Mouse (Mus musculus) gonadal fat pad, adult 2 months (tissue): ENCODE results near the gene Pxn. TPM values are rescaled to one million over a fixed set of nuclear protein-coding genes. Genes with fewer than 3 reads are reported as not detected.
"Not testable (repeated sequence)": the region's sequence is repeated elsewhere in the genome, so short reads cannot be mapped to it uniquely, and the experiment has no call there.

ENCODE experiments used
- DNase-seq: peaks from one replicate; pipeline ENCODE4 v3.0.0-alpha.2; 2012; ENCODE audit warnings: low read depth
- polyA plus RNA-seq: library from polyadenylated mRNA; depleted of rRNA; stranded (reverse); fragments of >200 nt; gene quantifications from 2 replicates; pipeline ENCODE4 v1.2.3, GENCODE M21; 2012

Gene Pxn
- polyA plus RNA-seq, 1 experiment: 97.9 TPM

DNA sequence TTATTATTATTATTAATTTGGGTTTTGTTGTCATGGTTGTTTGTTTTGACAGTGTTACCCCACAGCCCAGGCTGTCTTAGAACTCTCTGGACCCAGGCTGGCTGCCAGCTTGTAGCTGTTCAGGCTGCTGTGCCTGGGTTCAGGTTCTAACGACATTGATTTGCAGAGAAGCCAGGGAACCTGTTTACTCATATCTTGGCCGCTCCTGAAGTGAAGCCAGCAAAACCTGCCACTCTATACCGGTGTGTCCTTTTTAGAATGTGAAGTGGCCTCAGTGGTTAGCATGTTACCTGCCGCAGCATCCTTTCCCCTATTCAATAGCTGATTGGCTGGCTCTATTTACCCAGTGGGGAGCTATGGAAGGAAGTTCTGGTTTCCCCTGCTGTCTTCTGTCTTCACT lies 19.8 kb upstream of the Pxn start:
- no peak for DNase-seq

DNA sequence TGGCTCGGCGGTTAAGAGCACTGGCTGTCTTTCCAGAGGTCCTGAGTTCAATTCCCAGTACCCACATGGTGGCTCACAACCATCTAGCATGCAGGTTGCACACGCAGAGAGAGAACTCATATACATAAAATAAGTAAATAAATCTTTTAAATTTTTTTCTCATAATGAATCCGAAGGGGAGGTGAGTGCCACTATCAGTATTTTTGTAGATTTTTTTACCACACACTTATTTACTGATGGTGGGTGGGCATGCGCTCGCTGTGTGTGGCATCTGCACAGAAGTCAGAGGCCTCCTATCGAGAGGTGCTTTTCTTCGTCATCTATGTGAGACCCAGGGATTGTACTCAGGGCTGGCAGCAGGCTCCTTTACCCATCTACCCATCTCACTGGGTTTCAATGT lies 19.1 kb upstream of the Pxn start:
- no peak for DNase-seq

DNA sequence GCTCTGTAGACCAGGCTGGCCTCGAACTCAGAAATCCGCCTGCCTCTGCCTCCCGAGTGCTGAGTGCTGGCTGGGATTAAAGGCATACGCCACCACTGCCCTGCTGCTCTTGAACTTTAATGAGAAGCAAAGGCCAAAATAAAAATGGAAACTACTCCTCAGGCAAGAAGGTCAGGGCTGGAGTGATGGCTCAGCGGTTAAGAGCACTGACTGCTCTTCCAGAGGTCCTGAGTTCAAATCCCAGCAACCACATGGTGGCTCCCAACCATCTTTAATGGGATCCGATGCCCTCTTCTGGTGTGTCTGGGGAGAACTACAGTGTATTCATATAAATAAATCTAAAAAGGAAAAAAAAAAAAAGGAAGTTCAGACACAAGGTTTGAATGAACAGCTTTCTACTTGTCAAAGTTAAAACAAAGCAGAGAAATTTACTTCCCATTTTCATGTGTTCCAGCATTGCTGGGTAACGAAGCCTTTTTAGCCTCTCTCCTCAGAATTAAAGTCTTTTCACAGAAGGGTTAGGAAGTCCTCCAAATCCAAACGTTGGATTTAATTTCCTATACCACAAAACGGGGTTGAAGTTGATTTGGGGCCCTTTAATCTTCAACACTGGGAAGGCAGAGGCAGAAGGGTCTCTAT lies 18.4 kb upstream of the Pxn start:
- no peak for DNase-seq

DNA sequence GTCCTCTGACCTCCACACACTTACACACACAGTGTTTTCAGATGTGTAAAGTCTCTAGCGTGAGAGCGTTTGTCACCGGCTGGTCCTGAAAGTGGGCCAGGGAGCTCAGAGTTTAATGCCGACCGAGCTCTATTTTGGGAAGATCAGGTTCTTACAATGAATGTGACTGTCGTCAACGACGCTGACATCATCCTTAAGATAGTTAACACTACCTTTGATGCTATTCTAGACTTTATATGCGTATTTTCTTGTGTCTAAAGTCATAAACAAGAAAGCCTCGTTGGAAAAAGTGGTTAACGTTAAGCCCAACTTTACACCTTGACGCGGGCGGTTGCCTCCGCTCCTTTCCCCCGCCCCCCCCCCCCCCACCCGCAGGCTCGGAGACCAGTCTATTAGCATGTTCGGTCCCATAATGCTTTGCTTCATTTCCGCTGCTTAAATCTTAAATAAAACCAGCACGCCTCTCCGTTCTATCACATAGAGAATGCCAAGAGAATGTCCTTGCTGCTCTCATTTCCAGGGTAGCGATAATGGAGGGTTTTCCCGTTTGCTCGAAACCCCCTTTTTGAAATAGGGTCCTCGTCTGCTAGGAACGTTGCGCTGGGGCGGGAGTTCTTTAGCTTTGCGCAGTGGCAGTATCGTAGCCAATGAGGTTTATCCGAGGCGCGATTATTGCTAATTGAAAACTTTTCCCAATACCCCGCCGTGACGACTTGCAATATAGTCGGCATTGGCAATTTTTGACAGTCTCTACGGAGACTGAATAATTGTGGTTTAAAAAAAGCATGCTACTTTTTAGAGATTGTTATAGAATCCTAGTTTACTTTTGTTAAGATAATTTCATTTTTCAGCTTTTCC lies 17.4 kb upstream of the Pxn start:
- DNase-seq: no peak

DNA sequence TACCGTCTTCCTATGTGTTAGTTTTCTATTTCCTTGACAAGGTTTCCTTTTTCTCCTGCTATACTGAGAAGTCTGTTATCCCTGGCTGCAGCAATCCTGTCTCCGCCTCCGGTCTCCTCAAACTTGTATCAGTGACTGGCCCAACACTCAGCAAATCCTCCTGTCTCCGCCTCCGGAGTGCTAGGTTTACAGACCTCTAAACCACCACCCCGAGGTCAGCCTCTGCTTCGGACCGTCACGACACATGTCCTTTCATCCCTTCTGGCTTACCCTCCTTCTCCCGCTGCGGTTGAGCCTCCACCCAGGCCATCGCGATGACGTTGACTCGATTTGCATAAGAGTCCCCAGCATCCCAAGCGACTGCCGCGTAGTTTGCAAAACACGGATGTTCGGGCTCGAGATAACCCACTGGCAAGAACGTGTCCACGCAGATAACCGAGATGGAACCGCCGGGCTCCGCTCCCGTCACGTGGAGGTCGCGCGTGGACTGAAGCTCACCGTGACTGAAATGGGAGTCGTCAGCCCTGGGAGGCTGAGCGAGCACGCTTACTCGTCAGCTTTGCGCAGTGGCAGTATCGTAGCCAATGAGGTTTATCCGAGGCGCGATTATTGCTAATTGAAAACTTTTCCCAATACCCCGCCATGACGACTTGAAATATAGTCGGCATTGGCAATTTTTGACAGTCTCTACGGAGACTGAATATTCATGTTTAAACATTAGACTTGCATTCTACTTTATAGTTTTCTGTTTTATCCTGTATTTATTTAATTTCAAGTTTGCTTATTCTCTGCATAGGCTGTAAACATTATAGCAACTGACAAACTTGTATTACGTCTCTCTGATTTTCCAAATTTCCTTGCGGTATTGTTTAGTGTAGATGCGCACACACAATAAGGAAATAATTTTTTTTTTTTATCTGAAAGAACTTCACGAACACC lies 16.5 kb upstream of the Pxn start:
- no peak for DNase-seq

DNA sequence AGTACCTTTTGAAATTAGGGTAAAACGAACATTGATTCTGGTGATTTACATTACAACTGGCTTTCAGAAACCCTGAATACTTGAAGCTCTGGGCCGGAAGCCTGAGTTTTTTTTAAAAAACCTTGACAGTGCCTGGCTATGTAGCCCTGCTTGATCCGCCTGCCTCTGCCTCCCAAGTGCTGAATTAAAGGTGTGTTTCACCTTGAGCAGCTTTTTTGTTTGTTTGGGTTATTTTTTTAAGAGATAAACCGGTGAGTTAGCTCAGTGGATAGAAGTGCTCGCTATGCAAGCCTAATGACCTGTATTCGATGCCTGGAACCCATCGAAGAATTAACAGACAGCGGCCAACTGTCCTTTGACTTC lies 15.9 kb upstream of the Pxn start:
- DNase-seq: no peak

DNA sequence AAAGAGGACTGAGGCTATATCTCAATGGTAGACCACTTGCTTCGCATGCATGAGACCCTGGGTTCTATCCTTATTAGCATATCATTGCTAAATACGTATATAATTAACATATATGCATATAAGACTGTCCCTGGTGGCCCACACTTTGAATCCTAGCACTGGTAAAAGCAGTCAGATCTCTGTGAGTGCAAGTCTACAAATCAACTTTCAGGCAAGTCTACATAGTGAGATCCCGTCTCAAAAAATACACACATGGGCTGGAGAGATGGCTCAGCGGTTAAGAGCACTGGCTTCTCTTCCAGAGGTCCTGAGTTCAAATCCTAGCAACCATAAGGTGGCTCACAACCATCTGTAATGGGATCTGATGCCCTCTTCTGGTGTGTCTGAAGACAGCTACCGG lies 15.4 kb upstream of the Pxn start:
- DNase-seq: no peak

DNA sequence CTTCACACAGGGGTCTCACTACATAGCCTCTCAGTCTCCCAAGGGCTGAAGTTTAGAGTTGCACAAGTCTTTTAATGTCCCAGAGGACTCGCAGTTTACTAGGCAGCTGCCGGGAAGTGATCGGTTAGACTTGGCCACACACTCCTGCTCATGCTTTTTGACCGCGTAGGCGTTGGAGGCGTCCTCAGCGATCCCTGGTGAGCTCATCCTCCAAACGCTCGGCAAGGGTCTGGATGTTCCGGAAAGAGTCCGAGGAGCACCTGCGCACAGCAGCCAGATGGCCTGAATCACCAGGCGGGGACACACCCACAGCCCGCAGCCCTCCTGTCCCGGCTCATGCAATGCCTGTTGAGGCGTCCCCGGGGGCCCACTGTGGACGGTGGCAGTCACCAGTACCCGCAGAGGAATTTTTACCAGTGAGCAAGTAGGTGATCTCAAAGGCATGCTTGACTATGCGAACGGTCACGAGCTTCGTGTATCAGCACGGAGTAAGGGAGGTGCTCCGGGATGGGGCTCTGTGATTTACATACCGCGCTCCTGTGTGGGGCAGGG lies 14.6 kb upstream of the Pxn start:
- no peak for DNase-seq

DNA sequence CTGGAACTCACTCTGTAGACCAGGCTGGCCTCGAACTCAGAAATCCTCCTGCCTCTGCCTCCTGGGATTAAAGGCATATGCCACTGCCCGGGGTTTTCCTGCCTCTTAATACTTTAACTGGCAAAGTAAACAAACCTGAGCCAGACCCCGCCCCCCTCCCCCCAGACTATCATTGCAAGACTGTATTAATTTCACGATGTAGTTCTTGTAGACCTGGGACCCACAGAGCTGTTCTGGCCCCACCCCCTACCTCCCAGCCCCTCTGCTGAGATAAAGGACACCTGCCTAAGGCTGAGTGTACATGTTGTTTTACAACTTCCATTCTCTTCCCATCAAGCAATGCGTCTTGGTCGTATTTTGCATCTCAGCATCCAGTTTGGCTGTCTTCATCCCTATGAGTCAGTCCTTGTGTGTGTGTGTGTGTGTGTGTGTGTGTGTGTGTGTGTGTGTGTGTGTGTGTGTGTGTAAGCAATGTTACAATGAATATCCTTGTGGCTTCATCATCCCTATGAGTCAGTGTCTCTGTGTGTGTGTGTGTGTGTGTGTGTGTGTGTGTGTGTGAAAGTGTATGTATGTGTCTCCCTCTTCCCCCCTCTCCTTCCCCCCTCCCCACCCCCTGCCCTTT lies 13.7 kb upstream of the Pxn start:
- DNase-seq: no peak

DNA sequence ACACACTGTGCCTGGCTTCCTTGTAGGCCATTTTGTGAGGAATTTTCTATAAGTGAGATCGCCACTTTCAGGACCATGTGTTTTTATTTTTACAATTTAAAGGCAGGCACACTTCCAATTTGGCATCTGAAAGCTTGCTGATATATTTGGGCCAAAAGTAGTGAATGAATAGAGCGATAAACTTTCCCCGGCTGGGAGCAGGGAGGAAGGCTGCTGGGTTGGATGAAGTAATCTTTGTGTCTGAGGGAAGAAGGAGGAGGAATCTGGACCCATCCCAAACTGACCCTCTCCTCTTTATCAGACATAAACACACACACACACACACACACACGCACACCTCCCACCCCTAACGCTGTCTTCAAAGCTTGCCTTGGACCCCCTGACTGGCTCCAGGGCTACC lies 13.0 kb upstream of the Pxn start:
- DNase-seq: no peak

DNA sequence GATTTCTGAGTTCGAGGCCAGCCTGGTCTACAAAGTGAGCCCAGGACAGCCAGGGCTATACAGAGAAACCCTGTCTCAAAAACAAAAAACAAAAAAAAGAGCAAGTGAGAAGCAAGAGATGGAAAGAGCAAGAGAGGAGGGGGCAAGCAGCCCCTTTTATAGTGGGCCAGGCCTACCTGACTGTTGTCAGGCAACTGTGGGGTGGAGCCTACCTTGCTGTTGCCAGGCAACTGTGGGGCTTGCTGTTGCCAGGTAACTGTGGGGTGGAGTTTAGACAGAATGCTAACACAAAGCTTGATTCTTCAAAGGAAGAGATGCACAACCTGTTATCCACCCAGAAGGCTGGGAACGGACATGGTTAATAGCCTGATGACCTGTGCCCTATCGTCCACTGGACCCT lies 10.9 kb upstream of the Pxn start:
- not testable (repeated sequence) for DNase-seq

DNA sequence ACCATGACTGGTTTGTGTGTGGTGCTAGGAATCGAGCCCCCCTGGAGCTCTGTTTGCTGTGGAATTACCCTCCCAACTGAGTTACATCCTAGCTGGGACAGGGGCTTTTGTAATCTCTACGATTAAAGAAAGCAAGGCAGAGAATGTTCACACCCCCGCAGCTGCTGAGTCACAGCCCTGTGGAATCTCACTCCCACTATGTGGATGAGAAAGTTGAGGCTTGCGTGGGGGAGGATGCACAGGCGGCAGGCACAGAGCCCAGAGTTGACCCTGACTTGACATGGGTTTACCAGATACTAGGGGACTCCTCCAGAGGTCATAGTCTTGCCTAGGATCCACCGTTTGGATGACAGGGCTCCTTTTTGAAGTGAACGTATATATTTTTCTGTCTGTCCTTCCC lies 9.4 kb upstream of the Pxn start:
- no peak for DNase-seq

DNA sequence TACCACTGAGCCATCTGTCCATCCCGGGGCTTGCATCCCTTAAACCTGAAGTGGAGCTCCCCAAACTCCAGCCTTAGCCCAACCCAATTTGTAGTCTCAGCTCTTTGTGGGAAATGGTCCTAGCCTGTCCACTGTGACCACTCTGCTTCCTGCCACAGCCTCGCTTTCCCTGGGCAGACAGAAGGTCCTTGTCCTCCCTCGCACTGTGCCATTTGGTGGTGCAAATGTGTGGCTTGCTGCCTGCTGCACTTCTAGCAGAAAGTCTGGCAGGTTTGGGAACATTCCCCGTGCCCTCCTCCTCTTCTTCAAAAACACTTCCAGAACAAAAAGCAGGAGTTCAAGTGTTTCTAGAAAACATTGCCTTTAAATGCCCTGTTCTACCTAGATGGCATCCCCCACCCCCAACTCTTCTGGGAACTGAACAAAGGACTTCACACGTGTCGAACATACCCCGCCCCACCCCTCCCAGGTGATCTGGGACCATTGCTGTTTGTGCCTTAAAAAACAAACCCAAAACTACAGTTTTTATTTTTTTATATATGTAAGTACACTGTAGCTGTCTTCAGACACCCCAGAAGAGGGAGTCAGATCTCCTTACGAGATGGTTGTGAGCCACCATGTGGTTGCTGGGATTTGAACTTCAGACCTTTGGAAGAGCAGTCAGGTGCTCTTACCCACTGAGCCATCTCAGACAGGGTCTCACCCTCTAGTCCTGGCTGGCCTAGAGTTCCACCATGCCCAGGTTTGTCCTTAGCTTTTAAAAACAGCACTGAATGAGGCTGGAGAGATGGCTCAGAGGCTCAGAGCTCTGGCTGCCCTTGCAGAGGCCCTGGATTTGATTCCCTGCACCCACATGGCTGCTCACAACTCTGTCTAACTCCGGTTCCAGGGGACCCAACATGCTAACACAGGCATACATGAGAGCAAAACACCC lies 7.9 kb upstream of the Pxn start:
- no peak for DNase-seq

DNA sequence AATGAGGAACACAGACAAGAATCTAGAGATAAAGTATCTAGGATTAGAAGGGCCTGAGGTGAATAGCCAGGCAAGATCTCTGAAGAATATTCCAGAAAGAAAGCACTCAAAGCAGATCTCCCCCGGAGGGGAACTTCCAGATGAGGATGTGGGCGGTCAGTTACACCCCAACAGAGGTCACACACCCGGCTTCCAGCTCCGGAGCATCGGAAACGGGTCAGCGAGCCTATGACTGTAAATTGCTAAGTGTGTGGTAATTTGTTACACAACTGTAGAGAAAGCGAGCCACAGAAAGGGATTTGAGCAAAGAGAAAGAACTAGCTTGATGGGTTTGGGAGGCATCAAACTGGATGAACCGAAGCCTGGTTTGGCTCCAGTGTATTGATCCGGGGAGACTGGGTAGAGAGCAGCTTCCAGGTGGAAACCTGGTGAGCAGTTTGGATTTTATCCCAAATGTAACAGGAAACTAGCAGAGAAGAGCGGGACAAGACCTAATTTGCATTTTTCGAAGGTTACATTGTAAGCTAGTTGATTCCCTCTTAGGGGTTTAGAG lies 6.0 kb upstream of the Pxn start:
- no peak for DNase-seq

DNA sequence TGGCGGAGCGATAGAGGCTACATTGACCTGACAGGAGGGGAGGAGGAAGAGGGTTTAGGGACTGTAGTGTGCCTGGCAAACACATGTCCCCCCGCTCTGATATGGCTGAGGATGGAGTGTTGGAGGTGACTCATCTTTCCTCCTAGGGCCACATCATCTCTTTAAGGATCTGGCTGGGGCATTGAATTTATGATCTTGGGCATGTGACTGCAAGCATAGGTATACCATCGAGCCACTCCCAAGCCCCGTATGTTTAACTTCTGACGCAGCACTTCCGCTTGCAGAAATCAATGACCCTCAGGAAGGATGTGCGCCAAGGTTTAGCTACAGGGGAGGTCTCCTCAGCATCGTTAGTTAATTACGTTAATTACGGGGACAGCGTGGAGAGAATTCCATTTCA lies 3.4 kb upstream of the Pxn start:
- no peak for DNase-seq

DNA sequence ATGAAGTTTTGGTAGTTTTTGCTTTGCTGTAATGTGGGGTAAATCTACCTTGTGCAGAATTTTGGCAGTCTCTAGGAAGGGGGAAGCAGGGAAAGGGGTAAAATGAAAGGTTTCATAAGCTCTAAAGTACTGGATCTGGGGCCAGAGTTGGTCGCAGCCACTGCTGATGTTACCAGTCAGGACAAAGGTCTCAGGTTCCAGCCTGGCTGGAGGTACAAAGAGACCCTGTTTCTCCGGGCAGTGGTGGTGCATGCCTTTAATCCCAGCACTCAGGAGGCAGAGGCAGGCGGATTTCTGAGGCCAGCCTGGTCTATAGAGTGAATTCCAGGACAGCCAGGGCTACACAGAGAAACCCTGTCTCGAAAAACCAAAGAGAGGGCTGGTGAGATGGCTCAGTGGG lies 859 bp upstream of the Pxn start:
- DNase-seq: not testable (repeated sequence)

DNA sequence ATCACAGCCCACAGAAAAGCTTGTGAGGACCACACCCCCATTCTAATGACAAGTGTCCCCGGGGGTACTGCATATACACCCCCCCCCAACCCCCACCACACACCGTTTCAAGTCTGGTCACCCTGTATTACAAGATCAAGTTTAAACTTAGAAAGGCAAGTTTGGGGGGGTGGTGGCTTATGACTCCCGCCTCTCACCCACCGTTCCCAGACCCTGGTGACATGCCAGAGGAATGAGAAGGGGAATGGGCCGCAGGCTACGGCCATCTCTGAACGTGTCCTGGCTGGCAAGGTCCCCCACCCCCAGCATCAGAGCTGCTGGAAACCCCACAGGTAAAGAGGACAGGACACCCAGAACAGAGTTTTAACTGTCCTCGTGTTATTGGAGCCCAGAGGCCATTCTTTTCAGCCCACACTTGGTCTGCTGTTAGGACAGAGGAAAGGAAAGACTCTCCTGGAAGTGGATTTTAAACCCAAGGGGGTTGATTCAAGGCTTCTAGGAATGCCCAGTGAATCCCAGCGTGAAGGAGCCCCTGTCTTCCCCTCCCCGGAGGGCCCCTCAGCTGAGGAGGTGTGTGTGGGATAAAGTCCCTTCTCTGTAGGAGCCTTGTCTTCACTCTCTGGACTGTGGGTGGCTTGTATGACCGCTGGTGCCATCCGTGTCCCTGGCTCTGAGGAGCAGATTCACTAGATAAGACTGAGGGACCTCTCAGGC lies 948 bp downstream of the Pxn start:
- DNase-seq: no peak

DNA sequence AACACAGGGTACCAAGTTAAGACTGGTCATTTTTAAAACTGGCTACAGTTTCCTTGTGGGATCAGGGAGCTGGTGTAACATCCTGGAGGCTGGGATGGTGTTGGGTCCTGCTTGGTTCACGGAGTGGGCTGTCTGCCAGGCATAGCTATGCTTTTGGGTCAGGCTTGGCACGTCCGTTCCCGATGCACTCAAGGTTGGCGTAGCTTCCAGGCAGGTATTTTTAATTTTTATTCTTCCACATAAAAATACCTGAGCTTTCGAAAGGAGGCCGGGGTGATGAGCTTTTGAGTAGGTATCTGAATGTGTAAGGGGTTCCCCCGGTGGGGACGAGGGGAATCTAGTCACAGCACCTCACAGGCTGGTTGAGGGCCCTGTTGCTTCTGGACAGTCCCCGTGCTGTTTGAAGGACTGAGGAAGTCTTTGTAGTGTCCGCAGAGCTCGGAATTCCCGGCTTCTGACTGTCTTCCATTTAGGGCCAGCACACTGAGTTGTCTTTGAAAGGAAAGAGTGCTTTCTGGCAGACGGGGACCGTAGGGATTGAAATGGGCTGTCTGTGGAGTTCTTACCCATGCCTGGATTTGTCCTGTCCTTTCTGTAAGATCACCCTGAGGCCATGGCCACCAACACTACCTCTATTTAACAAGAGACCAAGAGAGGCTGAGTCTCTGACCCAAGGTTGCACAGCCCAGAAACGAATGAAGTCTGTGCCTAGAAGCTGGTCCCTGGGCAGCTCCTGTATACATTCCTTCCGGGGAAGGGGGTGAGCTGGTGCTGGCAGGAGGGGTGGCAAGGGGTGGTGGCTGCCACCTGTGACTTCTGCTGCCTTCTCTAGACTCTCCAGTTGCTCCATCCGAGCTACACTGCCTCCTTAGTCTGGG lies 1.7 kb downstream of the Pxn start:
- DNase-seq: no peak

DNA sequence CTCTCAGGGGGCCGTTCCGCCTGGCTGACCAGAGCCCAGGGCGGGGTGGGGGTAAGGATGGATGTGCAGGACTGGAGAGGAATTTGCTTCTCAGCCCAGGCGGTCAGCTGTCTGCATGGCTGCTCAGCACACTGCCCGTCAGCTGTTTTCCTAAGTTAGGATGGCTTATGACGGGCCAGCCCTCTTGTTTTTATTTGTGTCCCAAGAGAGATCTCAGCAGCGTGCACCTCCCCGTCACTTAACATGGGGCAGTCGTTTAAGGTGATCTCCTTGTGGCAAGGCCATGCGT lies 2.3 kb downstream of the Pxn start:
- no peak for DNase-seq
